Mouse (Mus musculus): ENCODE measurements around the gene Lhfpl5. TPM values are rescaled to one million over a fixed set of nuclear protein-coding genes. Genes with fewer than 3 reads are reported as not detected.

The Lhfpl5 gene
- total RNA-seq, 2 experiments from 2014 or later, result not detected

- intact Hi-C loops (cut with DNase I; ENCODE audit: low total_unique reads), result no loop called here
- DNase-seq, result peak; percentile 42
Observed at GRCm38 (mm10) chr17:28621381-28622299, 46.2 kb downstream of the Lhfpl5 start.

GRCm38 (mm10) chr17:28622300-28622759, 46.9 kb downstream of the Lhfpl5 start, which contains the start of gene Srpk1:
Gene Srpk1, minus strand, starts transcription at chr17:28622709.
- intact Hi-C loops (cut with DNase I; ENCODE audit: low total_unique reads), result no loop called here
- peak; percentile 92 for DNase-seq

GRCm38 (mm10) chr17:28624841-28625240, 49.4 kb downstream of the Lhfpl5 start:
- no peak for DNase-seq
- intact Hi-C loops (cut with DNase I; ENCODE audit: low total_unique reads), result no loop called here

GRCm38 (mm10) chr17:28625327-28625726, 49.9 kb downstream of the Lhfpl5 start:
- DNase-seq, result no peak
- intact Hi-C loops (cut with DNase I; ENCODE audit: low total_unique reads), result no loop called here

- DNase-seq, result no peak
- intact Hi-C loops (cut with DNase I; ENCODE audit: low total_unique reads), result no loop called here
Observed at GRCm38 (mm10) chr17:28626937-28627336, 51.5 kb downstream of the Lhfpl5 start.

- intact Hi-C loops (cut with DNase I; ENCODE audit: low total_unique reads), result no loop called here
- DNase-seq, result no peak
Observed at GRCm38 (mm10) chr17:28628248-28629124, 53.0 kb downstream of the Lhfpl5 start.

- intact Hi-C loops (cut with DNase I; ENCODE audit: low total_unique reads), result no loop called here
- DNase-seq, result no peak
Observed at GRCm38 (mm10) chr17:28629125-28629524, 53.7 kb downstream of the Lhfpl5 start.

Small RNA genes within 50 kb of the gene (microRNA-seq; reads per million reads assigned to microRNA genes)
- 0 reads per million in 2 experiments for gene Gm25195
- 0 reads per million in 2 experiments for gene Mir6969

Other genes with a start within 250 kb of the Lhfpl5 start
- gene Rpl10a, start 247.2 kb upstream of the Lhfpl5 start, total RNA-seq (2021), result 100 to 1,000 TPM; 541 to 620 TPM
- gene Tead3, start 224.8 kb upstream of the Lhfpl5 start, total RNA-seq (2021), result 10 to 100 TPM in 1 of 2 experiments, 1 to 10 TPM in 1; 9.3 to 11.5 TPM
- gene Tulp1, start 210.4 kb upstream of the Lhfpl5 start, total RNA-seq (2021), result not detected
- 100 to 1,000 TPM in 1 of 2 experiments, 1 to 10 TPM in 1; 9.2 to 104 TPM for gene Fkbp5, start 58.1 kb upstream of the Lhfpl5 start, total RNA-seq (2021)
- gene Armc12, start 44.8 kb upstream of the Lhfpl5 start, total RNA-seq (2021), result not detected
- gene Clpsl2, start 26.2 kb upstream of the Lhfpl5 start, total RNA-seq (2021), result not detected
- gene Clps, start 14.9 kb upstream of the Lhfpl5 start, total RNA-seq (2021), result not detected
- gene Srpk1, start 47.1 kb downstream of the Lhfpl5 start, total RNA-seq (2021), result 10 to 100 TPM; 24.4 to 27.8 TPM
- gene Slc26a8, start 114.6 kb downstream of the Lhfpl5 start, total RNA-seq (2021), result under 1 TPM; 0.33 to 0.64 TPM
- gene Mapk14, start 115.7 kb downstream of the Lhfpl5 start, total RNA-seq (2021), result 10 to 100 TPM; 60.8 to 63.8 TPM
- gene AC170998.1, start 150.4 kb downstream of the Lhfpl5 start, total RNA-seq (2021), result under 1 TPM in 1 of 2 experiments, not detected in 1; 0.53 TPM
- under 1 TPM; 0.24 to 0.39 TPM for gene Mapk13, start 193.7 kb downstream of the Lhfpl5 start, total RNA-seq (2021)
- gene Brpf3, start 225.4 kb downstream of the Lhfpl5 start, total RNA-seq (2021), result 10 to 100 TPM; 14.5 to 15.0 TPM

All from gastrocnemius, postnatal 14 days (tissue).